Mouse (Mus musculus) liver, embryonic 15.5 days (tissue): ENCODE data around the gene Setd1b. TPM values are rescaled to one million over a fixed set of nuclear protein-coding genes. Genes with fewer than 3 reads are reported as not detected.
"Not testable (repeated sequence)": the region's sequence is repeated elsewhere in the genome, so short reads cannot be mapped to it uniquely, and the experiment has no call there.

Experiments
- ATAC-seq: fragments of 200-750 bp; cut with Nextera tagmentation; 2 replicates; pipeline ENCODE4 v1.8.0; 2017; ENCODE audit warnings: moderate number of reproducible peaks, mild to moderate bottlenecking, moderate library complexity; ENCODE audit not compliant: insufficient read depth
- H3K27ac ChIP-seq: fragments of 300-500 bp; sonication (generic); replicated peaks from 2 replicates; pipeline ENCODE4 v1.5.1; 2015; ENCODE audit warnings: mild to moderate bottlenecking, inconsistent platforms
- H3K27me3 ChIP-seq: fragments of 300-500 bp; sonication (generic); 2 replicates; pipeline ENCODE4 v1.6.1; 2015; ENCODE audit warnings: mild to moderate bottlenecking, inconsistent platforms
- H3K36me3 ChIP-seq: fragments of 300-500 bp; sonication (generic); replicated peaks from 2 replicates; pipeline ENCODE4 v1.6.1; 2015; ENCODE audit warnings: moderate library complexity, mild to moderate bottlenecking, inconsistent platforms
- H3K4me1 ChIP-seq: fragments of 300-500 bp; sonication (generic); replicated peaks from 2 replicates; pipeline ENCODE4 v1.6.1; 2015; ENCODE audit warnings: inconsistent platforms
- H3K4me2 ChIP-seq: fragments of 300-500 bp; sonication (generic); 2 replicates; pipeline ENCODE4 v1.6.1; 2015; ENCODE audit warnings: moderate library complexity, mild to moderate bottlenecking, inconsistent platforms
- H3K4me3 ChIP-seq: fragments of 300-500 bp; sonication (generic); replicated peaks from 2 replicates; pipeline ENCODE4 v1.5.1; 2015; ENCODE audit warnings: mild to moderate bottlenecking, inconsistent platforms
- H3K9ac ChIP-seq: fragments of 300-500 bp; sonication (generic); 2 replicates; pipeline ENCODE4 v1.6.1; 2015; ENCODE audit warnings: moderate library complexity, mild to moderate bottlenecking, inconsistent platforms
- H3K9me3 ChIP-seq: fragments of 300-500 bp; sonication (generic); replicated peaks from 2 replicates; pipeline ENCODE4 v1.6.1; 2016; ENCODE audit warnings: inconsistent platforms
- WGBS: fragments of 180-500 bp; shearing (Covaris S2); methylation state at CpG from one replicate; pipeline ENCODE4 v1.1.7; 2015; ENCODE audit warnings: mixed read lengths; ENCODE audit not compliant: insufficient replicate concordance; 5-methylcytosine and 5-hydroxymethylcytosine counted together
- polyA plus RNA-seq: library from polyadenylated mRNA; unstranded; fragments of >200 nt; fragmentation: Nextera tagmentation; extraction: Ambion mirVana; gene quantifications from 2 replicates; pipeline ENCODE4 v1.2.1, GENCODE M21; 2015

Gene Setd1b
- polyA plus RNA-seq, 1 experiment from 2014 or later, result 3.9 TPM

GRCm38 (mm10) chr5:123192606-123193150 is 50.7 kb downstream of the Setd1b start:
- no peak overlapping the region for H3K4me3 ChIP-seq
- H3K36me3 ChIP-seq, result no peaks in the 10 kb centered on the region
- H3K4me2 ChIP-seq, result peak overlapping the region; percentile 67
- H3K4me1 ChIP-seq, result peaks cover 65% of the 10 kb centered on the region
- no peaks in the 10 kb centered on the region for H3K27me3 ChIP-seq
- peak overlapping the region; percentile 95 for H3K27ac ChIP-seq
- H3K9me3 ChIP-seq, result no peaks in the 10 kb centered on the region
- 55% methylated on average over 9 of the region's 9 CpGs for WGBS
- ATAC-seq, result no peak
- peak overlapping the region; percentile 21; the same call in 1 of the 2 replicates for H3K9ac ChIP-seq

- Histone ChIP-seq H3K9me3 (no peaks in the 10 kb centered on the region), H3K36me3 (no peaks in the 10 kb centered on the region), H3K4me2 (peak overlapping the region; percentile 67), H3K9ac (peak overlapping the region; percentile 28; the same call in 1 of the 2 replicates), H3K27ac (peak overlapping the region; percentile 95), H3K27me3 (no peaks in the 10 kb centered on the region), H3K4me1 (peaks cover 70% of the 10 kb centered on the region), H3K4me3 (peak overlapping the region; percentile 19; the same call in 1 of the 2 replicates)
- WGBS, result 21% methylated on average over 5 of the region's 5 CpGs
- ATAC-seq, result peak; percentile 96
These were observed 51.4 kb downstream of the Setd1b start for GRCm38 (mm10) chr5:123193436-123193835.

- Histone ChIP-seq H3K36me3 (no peaks in the 10 kb centered on the region), H3K9me3 (no peaks in the 10 kb centered on the region), H3K4me1 (peaks cover 75% of the 10 kb centered on the region), H3K27ac (peak overlapping the region; percentile 95), H3K4me2 (no peak overlapping the region), H3K27me3 (no peaks in the 10 kb centered on the region), H3K9ac (peak overlapping the region; percentile 12; the same call in 1 of the 2 replicates), H3K4me3 (no peak overlapping the region)
- ATAC-seq, result no peak
- 76% methylated on average over 6 of the region's 6 CpGs for WGBS
These were observed 52.9 kb downstream of the Setd1b start for GRCm38 (mm10) chr5:123194856-123195255.

- Histone ChIP-seq H3K27me3 (no peaks in the 10 kb centered on the region), H3K4me1 (peaks cover 82% of the 10 kb centered on the region), H3K4me2 (0 out of 2 replicates have a peak overlapping the region, but pooled peaks have one; percentile 0), H3K27ac (peak overlapping the region; percentile 95), H3K36me3 (no peaks in the 10 kb centered on the region), H3K9ac (0 out of 2 replicates have a peak overlapping the region, but pooled peaks have one; percentile 12), H3K4me3 (no peak overlapping the region), H3K9me3 (no peaks in the 10 kb centered on the region)
- no peak for ATAC-seq
- 82% methylated on average over 16 of the region's 16 CpGs for WGBS
These were observed 53.6 kb downstream of the Setd1b start for GRCm38 (mm10) chr5:123195500-123196000.

GRCm38 (mm10) chr5:123196746-123197145 is 54.8 kb downstream of the Setd1b start:
- Histone ChIP-seq H3K27me3 (no peaks in the 10 kb centered on the region), H3K36me3 (no peaks in the 10 kb centered on the region), H3K4me3 (no peak overlapping the region), H3K9ac (no peak overlapping the region), H3K9me3 (no peaks in the 10 kb centered on the region), H3K4me2 (no peak overlapping the region), H3K27ac (peak overlapping the region; percentile 95), H3K4me1 (peaks cover 82% of the 10 kb centered on the region)
- ATAC-seq, result peak; percentile 9; the same call in 1 of the 2 replicates
- 65% methylated on average over 4 of the region's 4 CpGs for WGBS

GRCm38 (mm10) chr5:123198523-123198922 is 56.5 kb downstream of the Setd1b start:
- Histone ChIP-seq H3K4me1 (peaks cover 75% of the 10 kb centered on the region), H3K27ac (peak overlapping the region; percentile 95), H3K4me2 (no peak overlapping the region), H3K36me3 (no peaks in the 10 kb centered on the region), H3K27me3 (no peaks in the 10 kb centered on the region), H3K9me3 (no peaks in the 10 kb centered on the region), H3K4me3 (no peak overlapping the region), H3K9ac (no peak overlapping the region)
- ATAC-seq, result no peak
- WGBS, result 66% methylated on average over 4 of the region's 4 CpGs

GRCm38 (mm10) chr5:123200816-123201522 is 59.0 kb downstream of the Setd1b start:
- H3K36me3 ChIP-seq, H3K27me3 ChIP-seq, H3K4me3 ChIP-seq, H3K9me3 ChIP-seq: not testable (repeated sequence)
- peak; percentile 59 for ATAC-seq
- Histone ChIP-seq H3K4me2 (peak overlapping the region; percentile 44; the same call in 1 of the 2 replicates), H3K27ac (peak overlapping the region; percentile 94), H3K4me1 (peaks cover 51% of the 10 kb centered on the region), H3K9ac (peak overlapping the region; percentile 46; the same call in 1 of the 2 replicates)
- 45% methylated on average over 6 of the region's 7 CpGs for WGBS

- Histone ChIP-seq H3K36me3 (no peaks in the 10 kb centered on the region), H3K27ac (peak overlapping the region; percentile 94), H3K27me3 (no peaks in the 10 kb centered on the region), H3K4me1 (peaks cover 46% of the 10 kb centered on the region), H3K4me3 (no peak overlapping the region), H3K4me2 (peak overlapping the region; percentile 36), H3K9ac (peak overlapping the region; percentile 26; the same call in 1 of the 2 replicates), H3K9me3 (no peaks in the 10 kb centered on the region)
- 69% methylated on average over 7 of the region's 7 CpGs for WGBS
- ATAC-seq, result peak; percentile 67
These were observed 59.5 kb downstream of the Setd1b start for GRCm38 (mm10) chr5:123201523-123201892.

- peak; percentile 69 for ATAC-seq
- peak overlapping the region; percentile 26; the same call in 1 of the 2 replicates for H3K9ac ChIP-seq
- no peaks in the 10 kb centered on the region for H3K36me3 ChIP-seq
- H3K9me3 ChIP-seq, result no peaks in the 10 kb centered on the region
- no peaks in the 10 kb centered on the region for H3K27me3 ChIP-seq
- WGBS, result 29% methylated on average over 5 of the region's 5 CpGs
- peaks cover 42% of the 10 kb centered on the region for H3K4me1 ChIP-seq
- no peak overlapping the region for H3K4me3 ChIP-seq
- peak overlapping the region; percentile 36 for H3K4me2 ChIP-seq
- H3K27ac ChIP-seq, result peak overlapping the region; percentile 94
These were observed 60.0 kb downstream of the Setd1b start for GRCm38 (mm10) chr5:123201987-123202386.

- H3K27ac ChIP-seq, ATAC-seq, H3K9ac ChIP-seq, H3K27me3 ChIP-seq, H3K4me3 ChIP-seq, H3K9me3 ChIP-seq, H3K4me2 ChIP-seq, H3K36me3 ChIP-seq: not testable (repeated sequence)
- WGBS, result 38% methylated on average over 4 of the region's 4 CpGs
- H3K4me1 ChIP-seq, result peaks cover 36% of the 10 kb centered on the region
These were observed 60.8 kb downstream of the Setd1b start for GRCm38 (mm10) chr5:123202771-123203170.

GRCm38 (mm10) chr5:123203591-123203990 is 61.6 kb downstream of the Setd1b start:
- H3K4me2 ChIP-seq, H3K9me3 ChIP-seq, H3K4me3 ChIP-seq, H3K9ac ChIP-seq, H3K36me3 ChIP-seq, H3K27ac ChIP-seq, H3K27me3 ChIP-seq, ATAC-seq: not testable (repeated sequence)
- WGBS, result 73% methylated on average over 7 of the region's 7 CpGs
- peaks cover 30% of the 10 kb centered on the region for H3K4me1 ChIP-seq
